In genomic region chr7:29391761-29392512, GRCm38 (mm10) we compare ENCODE assay signal across 9 mouse cellular contexts.
DNase-seq lines count a peak whose midpoint lies in the region; ATAC-seq and TF ChIP-seq lines count a peak whose summit lies in the region.
"Had no signal": no experiment of that assay in that cellular context is flagged by ENCODE, and none has a peak within 500 bp of the region (broad histone marks: within the 10 kb centered on the region; RNA-seq: fewer than 3 reads in every experiment).

No protein-coding gene starts in this region.

- DNase-seq in heart, postnatal 4 days: peak; percentile 26
- no peak for DNase-seq in heart, adult 2 months
- peak; percentile 98 for DNase-seq in Muller cell, postnatal 12 days (ENCODE audit: inconsistent ontology term)
- DNase-seq in lung, postnatal 25 days (ENCODE audit: low spot score): peak; percentile 39
- no peak for DNase-seq in kidney, adult 8-10 months
- no peak for DNase-seq in urinary bladder, adult 2 months (ENCODE audit: low spot score)
- no peak for DNase-seq in ovary, postnatal 10 days (ENCODE audit: low spot score)

- no peaks in the 10 kb centered on the region for H3K79me2 ChIP-seq in heart, adult 2 months (replicated peaks; ENCODE audit: control insufficient read depth, insufficient read depth, low read length)

- H3K27me3 ChIP-seq in heart, adult 2 months (ENCODE audit: control insufficient read depth, insufficient read depth, low read length): no peaks in the 10 kb centered on the region
- no peaks in the 10 kb centered on the region for H3K27me3 ChIP-seq in forebrain, embryonic 16.5 days (replicated peaks; ENCODE audit: control insufficient read depth, insufficient read depth, low read length)
- H3K27me3 ChIP-seq: midbrain, embryonic 12.5 days had no signal

- H3K36me3 ChIP-seq in heart, adult 2 months (ENCODE audit: control insufficient read depth, insufficient read depth, low read length): no peaks in the 10 kb centered on the region
- no peaks in the 10 kb centered on the region for H3K36me3 ChIP-seq in forebrain, embryonic 16.5 days (ENCODE audit: control insufficient read depth, insufficient read depth)

- WGBS in heart, adult 2 months: 64% methylated on average over 25 of the region's 25 CpGs
- WGBS in forebrain, embryonic 16.5 days: 45% methylated on average over 25 of the region's 25 CpGs

- H3K27ac ChIP-seq in heart, adult 2 months: no peak overlapping the region
- H3K27ac ChIP-seq in forebrain, embryonic 16.5 days (ENCODE audit: low read length): peak overlapping the region; percentile 83
- H3K27ac ChIP-seq: midbrain, embryonic 12.5 days had no signal

- no peaks in the 10 kb centered on the region for H3K4me1 ChIP-seq in heart, adult 2 months (ENCODE audit: control insufficient read depth, insufficient read depth, low read length)
- peaks cover 35% of the 10 kb centered on the region for H3K4me1 ChIP-seq in forebrain, embryonic 16.5 days (replicated peaks; ENCODE audit: control insufficient read depth, insufficient read depth, low read length)

- no peak for TF ChIP-seq POLR2A in heart, adult 2 months (IDR thresholded peaks at IDR 0.05; ENCODE audit: insufficient read depth, low read depth, low read length)

- peak; percentile 51 for ATAC-seq in forebrain, embryonic 16.5 days

- no peak overlapping the region for H3K9ac ChIP-seq in heart, adult 2 months (ENCODE audit: low read depth, low read length)
- no peak overlapping the region; the same call in 1 of the 2 replicates for H3K9ac ChIP-seq in forebrain, embryonic 16.5 days (replicated peaks; ENCODE audit: low read depth, low read length)
- H3K9ac ChIP-seq: midbrain, embryonic 12.5 days had no signal

- intact Hi-C loops in heart, adult 2 months (cut with DNase I): no loop called here

- H3K4me3 ChIP-seq in heart, adult 2 months: no peak overlapping the region
- no peak overlapping the region for H3K4me3 ChIP-seq in forebrain, embryonic 16.5 days (replicated peaks; ENCODE audit: low read length)
- H3K4me3 ChIP-seq: midbrain, embryonic 12.5 days had no signal

- H3K9me3 ChIP-seq in forebrain, embryonic 16.5 days (ENCODE audit: control insufficient read depth, low read length): no peaks in the 10 kb centered on the region
- H3K9me3 ChIP-seq: midbrain, embryonic 12.5 days had no signal

- TF ChIP-seq EP300 in heart, adult 2 months (IDR thresholded peaks at IDR 0.05; ENCODE audit: insufficient read depth, low read depth, low read length): no peak

- TF ChIP-seq CTCF in heart, adult 2 months (IDR thresholded peaks at IDR 0.05): no peak

- H3K4me2 ChIP-seq in forebrain, embryonic 16.5 days (ENCODE audit: low read length): peak overlapping the region; percentile 27
- H3K4me2 ChIP-seq: midbrain, embryonic 12.5 days had no signal

Comparison
In these comparisons a context has a peak if more than half of its experiments do, and no peak if none do; other contexts are left out.
1. DNase-seq: peak in heart, postnatal 4 days (single experiment), Muller cell, postnatal 12 days (single experiment) and lung, postnatal 25 days (single experiment); none in heart, adult 2 months (0 of 2), kidney, adult 8-10 months (0 of 2), urinary bladder, adult 2 months (single experiment) and ovary, postnatal 10 days (single experiment).